Mouse (Mus musculus) lung, postnatal 0 days (tissue): Measurements from ENCODE around the gene Pla2g12b.

Source experiments
- CTCF ChIP-seq: IDR thresholded peaks from 2 replicates; pipeline ENCODE4 v1.5.1; 2016; ENCODE audit warnings: antibody characterized with exemption, mild to moderate bottlenecking
- EP300 ChIP-seq: IDR thresholded peaks from 2 replicates; pipeline ENCODE4 v1.6.1; 2016; ENCODE audit warnings: antibody characterized with exemption, mild to moderate bottlenecking, control low read depth

GRCm38 (mm10) chr10:59368729-59369128, 34.7 kb upstream of the Pla2g12b start:
- peak; percentile 64; the same call in 1 of the 2 replicates for TF ChIP-seq EP300
- TF ChIP-seq CTCF = no peak
